Mouse (Mus musculus) urinary bladder, postnatal 14 days (tissue): Measurements from ENCODE around the gene Tbc1d2b.

Experiments
- DNase-seq: peaks from one replicate; pipeline ENCODE4 v3.0.0; 2021; ENCODE audit warnings: low spot score

The Tbc1d2b gene

GRCm38 (mm10) chr9:90242291-90242690, 28.3 kb downstream of the Tbc1d2b start:
- no peak for DNase-seq

- DNase-seq = no peak
Measured at GRCm38 (mm10) chr9:90241618-90242017, 29.0 kb downstream of the Tbc1d2b start.

- no peak for DNase-seq
Measured at GRCm38 (mm10) chr9:90241041-90241440, 29.6 kb downstream of the Tbc1d2b start.

GRCm38 (mm10) chr9:90240560-90240959, 30.0 kb downstream of the Tbc1d2b start:
- peak; percentile 36 for DNase-seq

- DNase-seq = no peak
Measured at GRCm38 (mm10) chr9:90237232-90238062, 33.2 kb downstream of the Tbc1d2b start.

- no peak for DNase-seq
Measured at GRCm38 (mm10) chr9:90236817-90237216, 33.8 kb downstream of the Tbc1d2b start.

GRCm38 (mm10) chr9:90235258-90235882, 35.2 kb downstream of the Tbc1d2b start:
- DNase-seq = no peak

- no peak for DNase-seq
Measured at GRCm38 (mm10) chr9:90234786-90235185, 35.8 kb downstream of the Tbc1d2b start.

- DNase-seq = no peak
Measured at GRCm38 (mm10) chr9:90233906-90234419, 36.6 kb downstream of the Tbc1d2b start.

- DNase-seq = no peak
Measured at GRCm38 (mm10) chr9:90232781-90233690, 37.6 kb downstream of the Tbc1d2b start.

GRCm38 (mm10) chr9:90227171-90227570, 43.4 kb downstream of the Tbc1d2b start:
- DNase-seq = no peak

- no peak for DNase-seq
Measured at GRCm38 (mm10) chr9:90226742-90227096, 43.9 kb downstream of the Tbc1d2b start.

- no peak for DNase-seq
Measured at GRCm38 (mm10) chr9:90226081-90226741, 44.4 kb downstream of the Tbc1d2b start.

- no peak for DNase-seq
Measured at GRCm38 (mm10) chr9:90222275-90222674, 48.3 kb downstream of the Tbc1d2b start.

- no peak for DNase-seq
Measured at GRCm38 (mm10) chr9:90217501-90217900, 53.1 kb downstream of the Tbc1d2b start.

- DNase-seq = no peak
Measured at GRCm38 (mm10) chr9:90216259-90217001, 54.2 kb downstream of the Tbc1d2b start.

GRCm38 (mm10) chr9:90213127-90213526, 57.5 kb downstream of the Tbc1d2b start:
- no peak for DNase-seq

GRCm38 (mm10) chr9:90208655-90209054, 61.9 kb downstream of the Tbc1d2b start:
- no peak for DNase-seq

GRCm38 (mm10) chr9:90207808-90208207, 62.8 kb downstream of the Tbc1d2b start:
- no peak for DNase-seq

GRCm38 (mm10) chr9:90206500-90206899, 64.1 kb downstream of the Tbc1d2b start:
- DNase-seq = peak; percentile 85

- DNase-seq = no peak
Measured at GRCm38 (mm10) chr9:90204396-90204915, 66.1 kb downstream of the Tbc1d2b start.
